Mouse (Mus musculus): ENCODE data around the gene Pds5a. TPM values are rescaled to one million over a fixed set of nuclear protein-coding genes. Genes with fewer than 3 reads are reported as not detected.

Gene Pds5a
- polyA plus RNA-seq, 1 experiment: 327 TPM

DNA sequence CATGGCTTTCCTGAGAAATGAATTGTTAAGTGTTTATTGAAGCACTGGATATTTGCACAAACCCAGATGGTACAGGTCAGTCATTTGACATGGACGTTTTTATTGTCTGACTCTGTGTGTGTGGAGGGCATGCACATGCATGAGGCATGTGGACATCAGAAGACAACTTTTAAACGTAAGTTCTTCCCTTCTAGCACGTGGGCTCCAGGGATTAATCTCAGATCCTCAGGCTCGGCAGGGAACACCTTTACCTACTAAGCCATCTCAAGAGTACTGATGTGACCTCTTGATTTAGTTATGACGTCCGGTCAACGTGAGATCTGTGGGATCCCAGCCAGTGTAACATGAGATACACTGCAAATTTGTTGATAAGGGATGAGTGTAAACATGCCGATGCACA, 12.2 kb upstream of the Pds5a start:
- no peak overlapping the region for H3K27ac ChIP-seq (ENCODE audit: insufficient read depth, low read length)
- H3K36me3 ChIP-seq (ENCODE audit: control insufficient read depth, insufficient read depth, low read length, poor library complexity, severe bottlenecking): no peaks in the 10 kb centered on the region
- no peaks in the 10 kb centered on the region for H3K9me3 ChIP-seq (replicated peaks; ENCODE audit: control insufficient read depth, insufficient read depth, low read length, poor library complexity, severe bottlenecking)
- peaks cover 1% of the 10 kb centered on the region for H3K4me1 ChIP-seq (ENCODE audit: control insufficient read depth, insufficient read depth, low read length)
- no peaks in the 10 kb centered on the region for H3K27me3 ChIP-seq (ENCODE audit: control insufficient read depth, insufficient read depth, low read length, poor library complexity, severe bottlenecking)
- H3K4me3 ChIP-seq (ENCODE audit: low read depth, low read length): no peak overlapping the region
- TF ChIP-seq POLR2A (IDR thresholded peaks at IDR 0.05; ENCODE audit: insufficient read depth, low read length) (no peak), CTCF (IDR thresholded peaks at IDR 0.05; ENCODE audit: low read depth, low read length) (no peak), EP300 (IDR thresholded peaks at IDR 0.05; ENCODE audit: insufficient read depth, low read depth, low read length) (no peak)
- no peak overlapping the region for H3K9ac ChIP-seq (ENCODE audit: low read depth, poor library complexity, severe bottlenecking)

DNA sequence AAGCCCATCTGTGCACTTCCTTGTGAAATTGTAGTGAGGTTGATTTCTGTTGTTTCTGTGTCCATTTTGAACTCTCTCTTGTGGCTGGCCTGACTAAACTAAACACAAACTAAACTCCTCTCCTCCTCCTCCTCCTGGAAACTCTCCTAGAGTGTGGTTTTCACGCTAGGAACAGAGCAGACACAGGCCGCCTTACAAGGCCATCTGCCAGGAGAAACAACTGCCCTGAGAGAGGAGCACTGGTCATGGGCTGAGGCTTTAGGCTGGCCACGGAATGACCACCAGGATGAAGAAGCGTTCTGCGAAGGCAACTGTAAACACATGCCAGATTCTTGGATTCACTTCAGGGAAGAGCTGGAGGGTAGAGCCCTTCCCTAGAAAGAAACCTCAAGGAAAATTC, 8.9 kb upstream of the Pds5a start:
- TF ChIP-seq POLR2A (IDR thresholded peaks at IDR 0.05; ENCODE audit: insufficient read depth, low read length) (no peak), EP300 (IDR thresholded peaks at IDR 0.05; ENCODE audit: insufficient read depth, low read depth, low read length) (no peak), CTCF (IDR thresholded peaks at IDR 0.05; ENCODE audit: low read depth, low read length) (no peak)
- H3K9me3 ChIP-seq (replicated peaks; ENCODE audit: control insufficient read depth, insufficient read depth, low read length, poor library complexity, severe bottlenecking): no peaks in the 10 kb centered on the region
- H3K27ac ChIP-seq (ENCODE audit: insufficient read depth, low read length): no peak overlapping the region
- no peaks in the 10 kb centered on the region for H3K36me3 ChIP-seq (ENCODE audit: control insufficient read depth, insufficient read depth, low read length, poor library complexity, severe bottlenecking)
- peaks cover 1% of the 10 kb centered on the region for H3K4me1 ChIP-seq (ENCODE audit: control insufficient read depth, insufficient read depth, low read length)
- H3K4me3 ChIP-seq (ENCODE audit: low read depth, low read length): no peak overlapping the region
- no peak overlapping the region for H3K9ac ChIP-seq (ENCODE audit: low read depth, poor library complexity, severe bottlenecking)
- H3K27me3 ChIP-seq (ENCODE audit: control insufficient read depth, insufficient read depth, low read length, poor library complexity, severe bottlenecking): no peaks in the 10 kb centered on the region

DNA sequence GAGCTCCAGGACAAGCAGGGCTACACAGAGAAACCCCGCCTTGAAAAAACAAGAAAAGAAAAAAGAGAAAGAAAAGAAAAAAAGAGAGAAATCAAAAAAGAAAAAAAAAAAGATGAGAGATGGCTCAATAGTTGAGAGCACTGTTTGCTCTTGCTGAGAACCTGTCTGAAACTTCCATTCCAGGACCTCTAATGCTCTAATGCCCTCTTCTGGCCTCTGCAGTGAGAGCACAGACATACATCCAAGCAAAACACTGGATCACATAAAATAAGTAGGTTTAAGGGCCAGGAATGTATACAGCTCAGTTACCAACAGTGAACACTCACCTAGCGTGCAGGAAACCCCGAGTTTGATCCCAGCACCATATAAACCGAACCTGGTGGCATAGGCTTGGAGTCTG, 8.1 kb upstream of the Pds5a start:
- TF ChIP-seq CTCF (IDR thresholded peaks at IDR 0.05; ENCODE audit: low read depth, low read length): peak; percentile 9
- TF ChIP-seq POLR2A (IDR thresholded peaks at IDR 0.05; ENCODE audit: insufficient read depth, low read length): no peak
- Histone ChIP-seq H3K36me3 (ENCODE audit: control insufficient read depth, insufficient read depth, low read length, poor library complexity, severe bottlenecking) (no peaks in the 10 kb centered on the region), H3K9ac (ENCODE audit: low read depth, poor library complexity, severe bottlenecking) (peak overlapping the region; percentile 75; the same call in 1 of the 2 replicates), H3K4me3 (ENCODE audit: low read depth, low read length) (peak overlapping the region; percentile 38; the same call in 1 of the 2 replicates), H3K4me1 (ENCODE audit: control insufficient read depth, insufficient read depth, low read length) (peaks cover 1% of the 10 kb centered on the region), H3K9me3 (replicated peaks; ENCODE audit: control insufficient read depth, insufficient read depth, low read length, poor library complexity, severe bottlenecking) (no peaks in the 10 kb centered on the region), H3K27ac (ENCODE audit: insufficient read depth, low read length) (peak overlapping the region; percentile 53; the same call in 1 of the 2 replicates), H3K27me3 (ENCODE audit: control insufficient read depth, insufficient read depth, low read length, poor library complexity, severe bottlenecking) (no peaks in the 10 kb centered on the region)

DNA sequence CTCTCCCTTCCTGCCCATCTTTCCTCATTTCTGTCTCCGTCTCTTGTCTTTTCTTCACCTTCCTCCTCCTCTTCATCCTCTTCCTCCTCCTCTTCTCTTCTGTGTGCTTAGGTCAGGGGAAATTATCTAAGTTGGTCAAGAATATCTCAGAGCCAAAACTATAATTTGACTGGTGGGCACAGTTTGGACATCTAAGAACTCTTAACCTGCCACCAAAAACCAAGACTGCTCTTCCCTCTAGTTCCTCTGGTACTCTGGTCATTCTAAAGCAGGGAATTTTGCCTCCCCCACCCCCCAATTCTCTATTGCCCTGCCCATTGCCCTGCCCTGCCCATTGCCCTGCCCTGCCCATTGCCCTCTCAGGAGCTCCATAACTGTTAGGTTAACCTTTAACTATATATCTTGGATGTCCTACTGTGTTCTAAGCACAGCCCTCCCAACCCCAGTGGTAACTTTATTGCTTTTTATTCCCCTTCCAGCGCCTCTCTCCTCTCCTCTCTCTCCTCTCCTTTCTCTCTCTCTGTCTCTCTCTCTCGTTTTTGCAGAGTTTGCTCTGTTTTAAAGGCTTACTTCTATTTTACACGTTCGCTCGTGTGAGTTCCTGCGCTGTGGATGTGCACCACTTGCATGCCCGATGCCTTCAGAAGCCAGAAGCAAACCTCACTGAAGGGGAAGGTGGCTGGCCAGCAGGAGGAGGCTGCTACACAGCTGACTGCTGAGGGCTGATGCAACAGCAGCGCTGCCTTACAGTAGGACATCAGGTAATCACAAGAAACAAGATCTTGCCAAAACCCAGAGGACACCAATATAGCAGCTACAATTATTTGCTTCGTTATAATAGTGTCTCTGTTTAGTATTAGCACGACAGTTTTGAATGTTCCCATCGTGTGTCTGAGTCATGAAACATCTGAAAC, 6.9 kb upstream of the Pds5a start:
- Histone ChIP-seq H3K4me1 (ENCODE audit: control insufficient read depth, insufficient read depth, low read length) (peaks cover 1% of the 10 kb centered on the region), H3K27me3 (ENCODE audit: control insufficient read depth, insufficient read depth, low read length, poor library complexity, severe bottlenecking) (no peaks in the 10 kb centered on the region), H3K4me3 (ENCODE audit: low read depth, low read length) (peak overlapping the region; percentile 25), H3K9me3 (replicated peaks; ENCODE audit: control insufficient read depth, insufficient read depth, low read length, poor library complexity, severe bottlenecking) (no peaks in the 10 kb centered on the region), H3K36me3 (ENCODE audit: control insufficient read depth, insufficient read depth, low read length, poor library complexity, severe bottlenecking) (no peaks in the 10 kb centered on the region), H3K27ac (ENCODE audit: insufficient read depth, low read length) (peak overlapping the region; percentile 46), H3K9ac (ENCODE audit: low read depth, poor library complexity, severe bottlenecking) (peak overlapping the region; percentile 75)
- no peak for TF ChIP-seq POLR2A (IDR thresholded peaks at IDR 0.05; ENCODE audit: insufficient read depth, low read length)
- TF ChIP-seq CTCF (IDR thresholded peaks at IDR 0.05; ENCODE audit: low read depth, low read length): no peak
- TF ChIP-seq EP300 (IDR thresholded peaks at IDR 0.05; ENCODE audit: insufficient read depth, low read depth, low read length): no peak

DNA sequence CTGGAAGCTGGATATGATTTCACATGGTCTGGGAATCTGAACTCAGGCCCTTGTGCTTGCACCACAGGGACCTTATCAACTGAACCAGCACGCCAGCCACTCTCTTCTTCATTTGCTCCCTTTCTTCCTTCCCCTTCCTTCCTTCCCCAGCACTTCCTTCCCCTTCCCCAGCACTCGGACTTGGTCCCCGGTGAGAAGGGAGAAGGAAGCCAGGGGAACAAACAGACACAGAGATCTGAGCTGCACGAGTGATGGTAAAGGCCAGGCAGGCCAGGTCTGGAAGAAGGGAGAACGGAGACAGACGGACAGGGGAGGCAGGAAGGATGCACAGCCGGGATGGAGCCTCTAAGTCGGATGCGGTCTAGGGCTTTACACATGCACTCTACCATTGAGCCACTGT, 5.2 kb upstream of the Pds5a start:
- Histone ChIP-seq H3K4me3 (ENCODE audit: low read depth, low read length) (no peak overlapping the region), H3K27me3 (ENCODE audit: control insufficient read depth, insufficient read depth, low read length, poor library complexity, severe bottlenecking) (no peaks in the 10 kb centered on the region), H3K27ac (ENCODE audit: insufficient read depth, low read length) (no peak overlapping the region), H3K9ac (ENCODE audit: low read depth, poor library complexity, severe bottlenecking) (no peak overlapping the region), H3K4me1 (ENCODE audit: control insufficient read depth, insufficient read depth, low read length) (peaks cover 2% of the 10 kb centered on the region), H3K36me3 (ENCODE audit: control insufficient read depth, insufficient read depth, low read length, poor library complexity, severe bottlenecking) (no peaks in the 10 kb centered on the region), H3K9me3 (replicated peaks; ENCODE audit: control insufficient read depth, insufficient read depth, low read length, poor library complexity, severe bottlenecking) (no peaks in the 10 kb centered on the region)
- TF ChIP-seq CTCF (IDR thresholded peaks at IDR 0.05; ENCODE audit: low read depth, low read length) (no peak), EP300 (IDR thresholded peaks at IDR 0.05; ENCODE audit: insufficient read depth, low read depth, low read length) (no peak), POLR2A (IDR thresholded peaks at IDR 0.05; ENCODE audit: insufficient read depth, low read length) (no peak)

DNA sequence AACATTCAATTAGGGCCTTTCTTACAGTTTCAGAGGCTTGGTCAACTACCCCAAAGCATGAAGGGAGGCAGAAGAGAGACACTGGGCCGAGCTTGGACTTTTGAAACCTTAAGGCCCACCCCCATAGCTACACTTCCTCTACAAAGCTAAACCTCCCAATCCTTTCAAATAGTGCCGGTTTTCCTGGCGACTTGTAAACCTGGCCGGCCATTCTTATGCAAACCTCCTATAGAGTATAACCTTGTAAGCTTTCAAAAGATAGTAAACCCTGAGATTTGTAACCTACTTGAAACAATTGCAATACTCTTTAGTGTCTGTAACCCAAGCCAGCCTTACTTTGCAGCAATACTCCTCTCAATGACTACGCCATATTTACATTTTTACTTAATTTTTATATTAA, 2.0 kb upstream of the Pds5a start:
- H3K27me3 ChIP-seq (ENCODE audit: control insufficient read depth, insufficient read depth, low read length, poor library complexity, severe bottlenecking): no peaks in the 10 kb centered on the region
- no peak for TF ChIP-seq POLR2A (IDR thresholded peaks at IDR 0.05; ENCODE audit: insufficient read depth, low read length)
- TF ChIP-seq EP300 (IDR thresholded peaks at IDR 0.05; ENCODE audit: insufficient read depth, low read depth, low read length): no peak
- no peak for TF ChIP-seq CTCF (IDR thresholded peaks at IDR 0.05; ENCODE audit: low read depth, low read length)
- no peak overlapping the region for H3K9ac ChIP-seq (ENCODE audit: low read depth, poor library complexity, severe bottlenecking)
- 0 out of 2 replicates have a peak, but pooled peaks cover 7% of the 10 kb centered on the region for H3K36me3 ChIP-seq (ENCODE audit: control insufficient read depth, insufficient read depth, low read length, poor library complexity, severe bottlenecking)
- peak overlapping the region; percentile 63 for H3K27ac ChIP-seq (ENCODE audit: insufficient read depth, low read length)
- H3K4me3 ChIP-seq (ENCODE audit: low read depth, low read length): no peak overlapping the region
- no peaks in the 10 kb centered on the region for H3K9me3 ChIP-seq (replicated peaks; ENCODE audit: control insufficient read depth, insufficient read depth, low read length, poor library complexity, severe bottlenecking)
- peaks cover 1% of the 10 kb centered on the region for H3K4me1 ChIP-seq (ENCODE audit: control insufficient read depth, insufficient read depth, low read length)
